Mouse (Mus musculus): ENCODE results near the gene 1700028P14Rik.
A peak's percentile ranks its signal among the peaks of the same experiment; 100 is the strongest.
"Not testable (repeated sequence)": the region's sequence is repeated elsewhere in the genome, so short reads cannot be mapped to it uniquely, and the experiment has no call there.

1700028P14Rik gene

GRCm38 (mm10) chr19:23652644-23653043, at the start of gene 1700028P14Rik:
Gene 1700028P14Rik (minus strand): TSS chr19:23652812.
- DNase-seq (ENCODE audit: low read depth, low spot score) = peak; percentile 36

- DNase-seq (ENCODE audit: low read depth, low spot score) = no peak
These were observed 46.5 kb upstream of the 1700028P14Rik start for GRCm38 (mm10) chr19:23699131-23699530.

DNA sequence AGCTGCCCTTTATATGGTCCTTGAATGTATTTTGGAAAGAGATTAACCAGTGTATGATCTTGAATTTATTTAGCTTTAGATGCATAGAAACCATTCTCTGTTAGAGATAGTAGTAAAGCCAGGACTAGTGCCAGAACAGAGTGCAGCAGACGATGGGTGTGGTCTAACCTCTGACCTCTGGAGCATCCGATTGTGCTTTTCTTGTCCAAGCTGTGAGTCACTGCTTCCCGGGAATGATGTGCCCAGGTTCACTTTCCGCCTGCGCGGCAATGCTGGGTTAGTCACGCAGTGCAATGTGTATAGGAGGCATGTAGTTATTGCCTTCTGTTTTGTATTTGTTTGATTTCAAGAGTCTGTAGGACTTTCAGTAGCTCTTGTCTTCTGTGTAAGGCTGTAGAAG, 45.8 kb upstream of the 1700028P14Rik start:
- DNase-seq (ENCODE audit: low read depth, low spot score) = peak; percentile 28

DNA sequence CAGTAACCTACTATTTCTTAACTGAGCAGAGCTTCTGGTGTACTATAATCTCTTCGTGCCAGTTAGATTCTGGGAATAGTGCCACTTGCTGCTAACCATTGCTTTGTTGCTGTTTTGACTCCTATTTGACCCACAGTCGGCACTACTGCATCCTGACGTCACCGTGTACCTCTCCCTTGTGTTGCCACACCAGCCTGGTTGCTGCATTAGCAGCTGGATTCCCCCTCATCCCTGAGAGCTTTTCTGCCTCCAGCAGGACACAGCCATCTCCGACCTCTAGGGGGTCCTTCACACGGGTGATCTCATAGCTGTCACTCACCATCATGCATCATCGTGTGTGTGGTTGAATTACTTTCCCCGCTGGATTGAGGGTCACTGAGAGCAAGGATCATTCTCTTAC, 45.2 kb upstream of the 1700028P14Rik start:
- peak; percentile 28 for DNase-seq (ENCODE audit: low read depth, low spot score)

DNA sequence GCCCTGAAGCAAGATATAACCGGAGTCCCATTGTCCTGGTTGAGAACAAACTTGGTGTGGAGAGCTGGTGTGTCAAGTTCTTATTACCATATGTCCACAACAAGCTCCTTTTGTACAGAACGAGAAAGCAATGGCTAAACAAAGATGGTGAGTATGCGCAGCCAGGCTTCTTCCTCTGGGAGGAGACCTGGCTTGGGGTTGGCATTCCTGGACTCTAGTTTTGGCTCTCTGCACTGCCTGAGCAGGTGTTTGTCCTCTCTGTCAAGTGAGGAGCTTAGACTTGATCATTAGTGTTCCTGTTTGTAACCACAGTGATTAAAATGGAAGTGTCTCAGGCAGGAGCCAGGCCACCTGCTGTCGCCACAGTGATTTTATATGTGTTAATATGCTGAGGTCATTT, 41.7 kb upstream of the 1700028P14Rik start:
- DNase-seq (ENCODE audit: low read depth, low spot score) = peak; percentile 90

GRCm38 (mm10) chr19:23688421-23688946, 35.9 kb upstream of the 1700028P14Rik start:
- peak; percentile 16 for DNase-seq (ENCODE audit: low read depth, low spot score)

- peak; percentile 93 for DNase-seq (ENCODE audit: low read depth, low spot score)
These were observed 34.8 kb upstream of the 1700028P14Rik start, which contains the start of gene Ptar1 for GRCm38 (mm10) chr19:23687296-23688021. Gene Ptar1 (plus strand): TSS chr19:23687429.

DNA sequence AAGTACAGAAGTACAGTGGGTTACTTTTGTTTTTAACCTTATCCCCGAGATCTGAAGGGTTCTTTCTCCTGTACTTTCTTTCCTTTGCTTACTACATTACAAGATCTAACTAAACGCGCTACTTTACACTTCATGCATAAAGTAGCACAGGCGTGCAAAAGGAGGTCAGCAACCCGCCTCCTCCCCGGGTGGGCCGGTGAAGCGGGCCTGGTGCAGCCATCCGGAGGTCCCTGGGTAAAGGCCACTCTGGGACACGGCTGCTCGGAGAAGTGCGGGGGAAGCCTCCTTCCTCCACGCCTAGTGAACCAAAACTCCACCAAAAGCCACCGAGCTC, 34.3 kb upstream of the 1700028P14Rik start:
- no peak for DNase-seq (ENCODE audit: low read depth, low spot score)

GRCm38 (mm10) chr19:23675656-23676055, 23.0 kb upstream of the 1700028P14Rik start:
- DNase-seq (ENCODE audit: low read depth, low spot score) = not testable (repeated sequence)

- peak; percentile 30 for DNase-seq (ENCODE audit: low read depth, low spot score)
These were observed 20.4 kb upstream of the 1700028P14Rik start for GRCm38 (mm10) chr19:23673021-23673420.

GRCm38 (mm10) chr19:23668142-23668655, 15.6 kb upstream of the 1700028P14Rik start:
- DNase-seq (ENCODE audit: low read depth, low spot score) = no peak

DNA sequence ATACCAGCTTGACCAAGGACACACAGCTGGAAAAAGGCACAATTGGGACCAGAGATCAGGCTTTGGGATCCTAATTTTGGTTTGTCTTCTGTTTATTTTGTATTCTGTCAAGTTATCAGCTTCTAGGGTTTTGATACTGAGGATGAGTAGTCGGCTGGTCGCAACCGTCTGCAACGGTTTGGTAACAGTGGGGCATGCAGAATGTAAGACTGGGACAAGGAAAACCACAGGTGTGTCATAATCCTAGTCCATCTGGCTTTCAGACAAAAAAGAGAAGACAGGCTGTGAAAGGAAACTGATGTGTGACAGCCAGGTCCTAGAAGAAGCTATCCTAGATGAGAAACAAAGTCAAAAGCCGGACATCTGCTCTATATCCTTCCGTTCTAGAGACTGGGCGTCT, 11.5 kb upstream of the 1700028P14Rik start:
- DNase-seq (ENCODE audit: low read depth, low spot score) = no peak

DNA sequence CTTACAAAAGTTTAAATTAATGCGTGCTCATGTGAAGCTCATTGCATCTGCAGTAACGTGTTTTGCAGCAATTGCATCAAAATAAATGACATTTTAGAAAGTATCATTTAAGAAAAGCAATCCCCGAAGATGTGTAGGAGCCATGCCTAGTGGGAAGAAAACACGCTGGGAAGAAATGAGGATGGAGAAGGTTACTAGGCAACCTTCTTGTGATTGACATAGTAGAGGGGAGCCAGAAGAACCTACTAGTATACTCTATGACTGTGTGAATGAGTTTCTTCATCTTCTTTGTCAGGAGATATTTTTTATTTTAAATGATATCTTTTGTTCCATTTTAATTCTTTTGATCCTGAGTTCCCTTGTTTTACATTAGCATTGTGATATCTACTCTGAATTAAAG, 5.7 kb upstream of the 1700028P14Rik start:
- peak; percentile 28 for DNase-seq (ENCODE audit: low read depth, low spot score)

DNA sequence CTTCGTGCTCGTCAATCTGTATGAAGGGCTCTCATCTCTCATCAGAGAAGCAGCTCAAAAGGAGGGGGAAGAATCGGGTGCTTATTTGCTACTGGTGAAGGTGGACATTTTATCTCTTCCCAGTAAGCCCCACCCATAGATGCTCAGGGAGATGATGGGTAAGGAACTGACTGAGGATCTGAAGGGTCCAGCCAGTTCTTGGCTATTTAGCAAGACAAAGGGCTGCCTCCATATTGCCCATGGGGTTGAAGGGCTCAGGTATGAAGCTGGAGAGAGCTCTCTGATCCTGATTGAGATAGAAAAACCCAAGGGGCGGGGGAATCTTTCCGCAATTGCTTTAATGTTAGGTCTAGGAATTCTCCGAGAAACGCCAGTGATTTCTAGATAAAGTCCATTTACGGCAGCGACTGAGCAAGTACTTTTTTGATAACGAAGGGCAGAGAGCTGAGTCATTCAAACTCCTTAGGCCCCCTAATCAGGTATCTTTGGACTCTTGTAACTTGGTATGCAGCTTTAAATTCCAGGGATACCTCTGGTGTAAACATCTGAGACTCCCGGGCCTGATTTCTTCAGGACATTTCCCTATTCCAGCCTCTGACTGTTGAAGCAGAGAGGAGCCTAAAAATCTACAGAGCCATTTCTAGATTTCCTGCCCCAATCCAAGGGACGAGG, 4.8 kb upstream of the 1700028P14Rik start:
- no peak for DNase-seq (ENCODE audit: low read depth, low spot score)

- DNase-seq (ENCODE audit: low read depth, low spot score) = no peak
These were observed 542 bp upstream of the 1700028P14Rik start for GRCm38 (mm10) chr19:23653154-23653553.

DNA sequence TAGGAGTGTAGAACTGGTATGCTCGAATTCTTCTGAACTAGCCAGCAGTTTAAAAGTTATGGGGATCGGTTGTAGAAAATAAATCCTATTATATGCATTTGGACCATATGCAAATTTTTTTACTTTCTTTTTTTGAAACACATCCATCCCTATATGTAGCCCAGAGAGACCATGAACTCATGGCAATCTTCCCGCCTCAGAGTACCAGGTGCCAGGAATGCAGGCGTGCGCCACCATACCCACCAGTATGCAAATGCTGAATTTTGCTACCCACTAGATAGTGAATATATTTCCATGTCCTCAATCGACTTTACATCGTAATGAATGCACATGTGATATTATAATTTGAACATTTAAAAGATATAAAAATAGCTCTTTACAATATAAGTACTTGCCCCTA, 5.3 kb downstream of the 1700028P14Rik start:
- peak; percentile 60 for DNase-seq (ENCODE audit: low read depth, low spot score)

DNA sequence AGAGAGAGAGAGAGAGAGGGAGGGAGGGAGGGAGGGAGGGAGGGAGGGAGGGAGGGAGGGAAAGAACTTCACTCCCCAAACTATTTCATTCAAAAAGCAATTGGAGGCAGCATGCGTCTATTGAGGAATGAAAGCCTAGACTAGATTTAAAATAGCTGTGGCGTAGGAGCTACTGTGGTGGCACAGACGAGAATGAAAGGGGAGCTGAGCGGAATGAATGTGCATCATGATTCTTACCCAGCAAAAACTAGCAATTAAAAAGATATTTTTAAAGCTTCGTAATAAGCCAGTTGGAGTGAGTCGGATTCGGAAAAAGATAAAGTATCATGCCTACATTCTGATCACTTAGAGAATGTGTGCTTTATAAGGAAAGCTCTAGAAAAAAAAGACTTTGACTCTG, 7.3 kb downstream of the 1700028P14Rik start:
- peak; percentile 89 for DNase-seq (ENCODE audit: low read depth, low spot score)

GRCm38 (mm10) chr19:23643819-23644218, 8.8 kb downstream of the 1700028P14Rik start:
- DNase-seq (ENCODE audit: low read depth, low spot score) = no peak

GRCm38 (mm10) chr19:23636786-23637185, 15.8 kb downstream of the 1700028P14Rik start:
- DNase-seq (ENCODE audit: low read depth, low spot score) = no peak

DNA sequence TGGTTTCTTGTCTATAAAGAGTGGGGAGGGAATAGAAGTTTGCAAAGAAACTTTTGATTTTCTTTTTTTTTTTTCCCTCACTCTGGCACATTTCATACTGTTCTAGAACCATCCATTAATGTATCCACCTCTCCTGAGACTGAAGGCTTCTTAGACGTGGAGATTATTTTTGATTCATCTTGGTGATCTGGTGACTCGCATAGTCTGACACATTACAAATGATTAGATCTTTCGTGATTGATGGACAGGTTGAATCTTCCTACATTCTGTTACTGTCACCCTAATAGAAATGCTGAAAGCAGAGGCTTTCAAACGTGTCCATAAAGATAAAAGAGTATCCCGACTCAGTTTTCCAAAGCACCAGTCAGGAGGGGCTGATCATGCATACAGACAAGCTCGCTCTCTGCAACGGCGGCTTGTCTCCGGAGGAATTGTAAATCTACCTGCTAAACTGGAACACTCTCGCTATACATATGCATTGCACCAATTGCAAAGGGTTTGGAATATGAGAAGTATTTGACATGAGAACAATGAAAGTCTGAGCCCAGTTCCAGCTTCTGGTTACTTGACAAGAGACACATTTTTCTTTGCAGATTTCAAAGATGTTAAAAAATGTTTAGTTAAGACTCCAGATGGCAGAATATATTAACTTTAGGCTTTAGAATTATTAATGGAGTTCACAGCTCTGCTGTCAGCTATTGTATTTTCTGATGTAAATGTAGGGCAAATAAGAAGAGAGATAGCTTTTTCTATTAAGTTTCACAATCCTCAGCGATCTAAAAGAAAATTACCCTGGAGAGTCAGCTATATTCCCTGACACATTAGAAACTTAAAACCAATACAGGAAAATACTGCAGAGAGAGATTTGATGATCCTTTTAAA, 20.8 kb downstream of the 1700028P14Rik start:
- peak; percentile 34 for DNase-seq (ENCODE audit: low read depth, low spot score)

DNA sequence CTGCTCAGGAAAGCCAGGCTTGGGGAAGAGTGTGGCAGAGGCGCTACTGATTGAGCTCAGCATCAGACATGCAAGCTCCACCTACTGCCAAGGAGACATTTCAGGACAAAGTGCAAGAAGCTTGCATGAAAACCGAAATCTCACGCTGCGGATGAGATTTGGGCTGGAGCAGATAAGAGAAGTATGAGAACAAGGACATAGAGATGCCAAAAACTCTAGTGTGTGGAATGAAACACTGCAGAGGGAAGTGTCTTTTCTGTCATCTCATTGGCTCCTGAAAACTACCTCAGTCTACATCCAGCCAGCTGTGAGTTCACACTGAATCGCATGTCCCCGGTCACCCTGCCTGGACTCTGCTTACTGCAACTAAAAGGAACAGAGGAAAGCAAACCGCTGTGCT, 38.3 kb downstream of the 1700028P14Rik start:
- no peak for DNase-seq (ENCODE audit: low read depth, low spot score)

DNA sequence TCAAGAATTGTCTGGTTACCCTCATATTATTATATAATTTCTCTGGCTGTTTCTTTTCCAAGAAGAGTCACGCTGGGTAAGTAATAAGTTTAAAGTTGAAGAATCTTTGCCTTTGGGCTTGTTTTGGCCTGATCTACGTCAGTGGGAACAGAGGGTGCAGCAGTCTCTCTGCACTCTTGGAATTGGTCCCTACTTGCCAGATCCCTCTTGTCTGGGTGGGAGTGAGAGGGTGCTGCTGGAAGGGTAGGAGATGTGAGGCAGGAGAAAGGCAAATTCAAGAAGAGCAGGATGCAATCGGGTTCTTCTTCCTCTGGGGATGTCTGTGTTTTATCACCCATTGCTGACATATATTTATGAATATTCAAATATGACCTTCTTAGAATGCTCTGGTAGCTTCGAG, 42.9 kb downstream of the 1700028P14Rik start:
- DNase-seq (ENCODE audit: low read depth, low spot score) = peak; percentile 67

All from brain, adult 2 months (tissue).